Mouse (Mus musculus) bone marrow macrophage, adult 2 months (primary cell): ENCODE measurements around the gene Cdk20.

Experiments used
- CTCF ChIP-seq: IDR thresholded peaks from 2 replicates; pipeline ENCODE4 v1.5.1; 2012; ENCODE audit warnings: low read depth, mild to moderate bottlenecking, low read length, moderate library complexity
- POLR2A ChIP-seq: IDR thresholded peaks from 2 replicates; pipeline ENCODE4 v1.6.1; 2012; ENCODE audit warnings: mild to moderate bottlenecking, low read depth, low read length, borderline replicate concordance

DNA sequence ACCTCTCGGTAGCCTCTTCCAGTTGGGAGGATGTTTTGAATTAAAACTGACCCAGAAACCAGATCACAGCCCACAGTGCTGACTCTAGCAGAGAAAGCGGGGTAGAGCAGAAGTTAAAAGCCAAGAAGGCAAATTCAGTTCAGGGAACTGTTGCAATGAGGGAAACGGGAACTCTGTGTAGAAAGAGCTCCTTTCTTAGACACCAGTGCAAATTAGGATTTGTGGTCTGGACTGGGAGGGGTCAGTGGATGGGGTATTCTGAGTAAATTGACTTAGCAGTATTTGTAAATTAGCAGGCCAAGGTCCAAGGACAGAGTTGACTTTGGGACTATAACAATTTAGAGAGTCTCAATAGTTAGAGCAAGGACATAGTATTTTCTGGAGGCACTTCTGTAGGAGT lies 30.1 kb upstream of the Cdk20 start:
- TF ChIP-seq CTCF (no peak), POLR2A (no peak)
